Mouse (Mus musculus): ENCODE measurements at regions not wholly inside any gene's neighbourhood (a gene's known extent, or its start where the extent isn't known, plus 50 kb on each side); places are given as distances from the start of the nearest gene placed in this dataset.

DNA sequence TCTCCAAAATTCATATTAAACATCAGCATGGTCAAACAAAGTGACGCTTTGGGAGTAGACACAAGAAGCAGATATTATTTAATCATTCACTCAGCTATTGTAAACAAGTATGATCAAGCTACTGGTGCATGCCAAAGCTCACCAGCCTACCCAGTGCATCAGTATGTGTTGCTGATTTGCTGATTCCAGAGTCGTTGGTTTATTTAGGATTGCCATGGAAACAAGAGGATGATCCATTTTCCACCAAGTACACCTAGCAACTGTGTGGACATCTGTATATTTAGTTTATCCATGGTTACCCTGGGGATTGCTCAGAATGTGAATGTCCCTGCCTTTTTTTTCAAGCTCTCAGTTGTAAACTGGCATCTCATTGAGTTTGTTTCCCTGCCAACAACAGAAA, 481.9 kb upstream of the Gm11114 start:
- TF ChIP-seq POLR2A (IDR thresholded peaks at IDR 0.05; ENCODE audit: low read depth, low read length), result no peak
- no peak for TF ChIP-seq CTCF (IDR thresholded peaks at IDR 0.05; ENCODE audit: extremely low read depth, insufficient read depth, insufficient read length, insufficient replicate concordance)
- Histone ChIP-seq H3K27me3 (ENCODE audit: control insufficient read depth, insufficient read depth, low read length) (no peaks in the 10 kb centered on the region), H3K4me1 (ENCODE audit: control insufficient read depth, insufficient read depth, insufficient read length) (no peaks in the 10 kb centered on the region), H3K27ac (ENCODE audit: insufficient read depth, low read length) (no peak overlapping the region), H3K4me3 (ENCODE audit: extremely low read depth, insufficient read depth, insufficient read length) (no peak overlapping the region), H3K36me3 (ENCODE audit: control insufficient read depth, insufficient read depth, low read length) (no peaks in the 10 kb centered on the region)
- DNase-seq (ENCODE audit: low read depth in 1 of 2, low spot score in 2 of 2), result no peak
- WGBS, result 80% methylated on average over 2 of the region's 2 CpGs

- no peak for TF ChIP-seq CTCF (IDR thresholded peaks at IDR 0.05; ENCODE audit: extremely low read depth, insufficient read depth, insufficient read length, insufficient replicate concordance)
- no peak for TF ChIP-seq POLR2A (IDR thresholded peaks at IDR 0.05; ENCODE audit: low read depth, low read length)
- Histone ChIP-seq H3K27ac (ENCODE audit: insufficient read depth, low read length) (no peak overlapping the region), H3K27me3 (ENCODE audit: control insufficient read depth, insufficient read depth, low read length) (no peaks in the 10 kb centered on the region), H3K4me1 (ENCODE audit: control insufficient read depth, insufficient read depth, insufficient read length) (no peaks in the 10 kb centered on the region), H3K36me3 (ENCODE audit: control insufficient read depth, insufficient read depth, low read length) (no peaks in the 10 kb centered on the region), H3K4me3 (ENCODE audit: extremely low read depth, insufficient read depth, insufficient read length) (no peak overlapping the region)
- no peak for DNase-seq (ENCODE audit: low read depth in 1 of 2, low spot score in 2 of 2)
- WGBS, result 85% methylated on average over 1 of the region's 1 CpGs
Measured at GRCm38 (mm10) chr9:84837498-84837897, 475.1 kb upstream of the Gm11114 start.

GRCm38 (mm10) chr9:84844021-84844420, 468.6 kb upstream of the Gm11114 start:
- Histone ChIP-seq H3K4me1 (ENCODE audit: control insufficient read depth, insufficient read depth, insufficient read length) (no peaks in the 10 kb centered on the region), H3K27ac (ENCODE audit: insufficient read depth, low read length) (no peak overlapping the region), H3K27me3 (ENCODE audit: control insufficient read depth, insufficient read depth, low read length) (no peaks in the 10 kb centered on the region), H3K36me3 (ENCODE audit: control insufficient read depth, insufficient read depth, low read length) (no peaks in the 10 kb centered on the region), H3K4me3 (ENCODE audit: extremely low read depth, insufficient read depth, insufficient read length) (no peak overlapping the region)
- no peak for DNase-seq (ENCODE audit: low read depth in 1 of 2, low spot score in 2 of 2)
- TF ChIP-seq CTCF (IDR thresholded peaks at IDR 0.05; ENCODE audit: extremely low read depth, insufficient read depth, insufficient read length, insufficient replicate concordance) (no peak), POLR2A (IDR thresholded peaks at IDR 0.05; ENCODE audit: low read depth, low read length) (no peak)

- DNase-seq (ENCODE audit: low read depth in 1 of 2, low spot score in 2 of 2), result no peak
- H3K4me3 ChIP-seq (ENCODE audit: extremely low read depth, insufficient read depth, insufficient read length), result no peak overlapping the region
- 86% methylated on average over 6 of the region's 6 CpGs for WGBS
Measured at GRCm38 (mm10) chr9:84861600-84861999, 451.0 kb upstream of the Gm11114 start.

GRCm38 (mm10) chr9:84863431-84863830, 449.1 kb upstream of the Gm11114 start:
- no peaks in the 10 kb centered on the region for H3K36me3 ChIP-seq (ENCODE audit: control insufficient read depth, insufficient read depth, low read length)
- H3K27ac ChIP-seq (ENCODE audit: insufficient read depth, low read length), result no peak overlapping the region
- H3K4me1 ChIP-seq (ENCODE audit: control insufficient read depth, insufficient read depth, insufficient read length), result no peaks in the 10 kb centered on the region
- no peaks in the 10 kb centered on the region for H3K27me3 ChIP-seq (ENCODE audit: control insufficient read depth, insufficient read depth, low read length)
- 79% methylated on average over 5 of the region's 5 CpGs for WGBS
- TF ChIP-seq CTCF (IDR thresholded peaks at IDR 0.05; ENCODE audit: extremely low read depth, insufficient read depth, insufficient read length, insufficient replicate concordance) (no peak), POLR2A (IDR thresholded peaks at IDR 0.05; ENCODE audit: low read depth, low read length) (no peak)
- DNase-seq (ENCODE audit: low read depth in 1 of 2, low spot score in 2 of 2), result no peak
- H3K4me3 ChIP-seq (ENCODE audit: extremely low read depth, insufficient read depth, insufficient read length), result no peak overlapping the region

More at GRCm38 (mm10) chr9:84861600-84861999, 451.0 kb upstream of the Gm11114 start:
- no peaks in the 10 kb centered on the region for H3K36me3 ChIP-seq (ENCODE audit: control insufficient read depth, insufficient read depth, low read length)
- H3K27me3 ChIP-seq (ENCODE audit: control insufficient read depth, insufficient read depth, low read length), result no peaks in the 10 kb centered on the region
- TF ChIP-seq POLR2A (IDR thresholded peaks at IDR 0.05; ENCODE audit: low read depth, low read length) (no peak), CTCF (IDR thresholded peaks at IDR 0.05; ENCODE audit: extremely low read depth, insufficient read depth, insufficient read length, insufficient replicate concordance) (no peak)
- H3K27ac ChIP-seq (ENCODE audit: insufficient read depth, low read length), result no peak overlapping the region
- H3K4me1 ChIP-seq (ENCODE audit: control insufficient read depth, insufficient read depth, insufficient read length), result no peaks in the 10 kb centered on the region

- TF ChIP-seq CTCF (IDR thresholded peaks at IDR 0.05; ENCODE audit: extremely low read depth, insufficient read depth, insufficient read length, insufficient replicate concordance), result no peak
- no peak for TF ChIP-seq POLR2A (IDR thresholded peaks at IDR 0.05; ENCODE audit: low read depth, low read length)
- Histone ChIP-seq H3K4me3 (ENCODE audit: extremely low read depth, insufficient read depth, insufficient read length) (no peak overlapping the region), H3K36me3 (ENCODE audit: control insufficient read depth, insufficient read depth, low read length) (no peaks in the 10 kb centered on the region), H3K4me1 (ENCODE audit: control insufficient read depth, insufficient read depth, insufficient read length) (no peaks in the 10 kb centered on the region), H3K27ac (ENCODE audit: insufficient read depth, low read length) (no peak overlapping the region), H3K27me3 (ENCODE audit: control insufficient read depth, insufficient read depth, low read length) (no peaks in the 10 kb centered on the region)
- WGBS, result 68% methylated on average over 2 of the region's 2 CpGs
- no peak for DNase-seq (ENCODE audit: low read depth in 1 of 2, low spot score in 2 of 2)
Measured at GRCm38 (mm10) chr9:84894148-84894547, 418.4 kb upstream of the Gm11114 start.

DNA sequence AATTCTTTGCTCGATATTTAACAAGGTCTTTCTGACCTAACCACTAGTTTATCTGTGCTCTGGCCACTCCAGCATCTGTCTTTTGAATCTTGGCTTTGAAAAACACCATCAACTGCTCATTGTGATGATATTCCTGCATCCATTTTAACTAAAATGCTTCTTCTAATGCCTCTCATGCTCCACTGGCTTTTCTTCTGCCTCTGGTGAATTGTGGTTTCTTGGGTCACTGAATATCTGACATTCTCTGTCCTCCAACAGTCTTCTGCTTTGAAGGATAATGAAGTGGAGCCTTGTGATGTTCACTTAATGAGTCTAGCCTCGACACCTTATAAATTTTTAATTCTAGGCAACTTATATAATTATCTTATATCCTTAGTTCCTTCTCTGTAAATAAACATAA, 416.5 kb upstream of the Gm11114 start:
- Histone ChIP-seq H3K27me3 (ENCODE audit: control insufficient read depth, insufficient read depth, low read length) (no peaks in the 10 kb centered on the region), H3K36me3 (ENCODE audit: control insufficient read depth, insufficient read depth, low read length) (no peaks in the 10 kb centered on the region), H3K4me3 (ENCODE audit: extremely low read depth, insufficient read depth, insufficient read length) (no peak overlapping the region), H3K4me1 (ENCODE audit: control insufficient read depth, insufficient read depth, insufficient read length) (no peaks in the 10 kb centered on the region), H3K27ac (ENCODE audit: insufficient read depth, low read length) (no peak overlapping the region)
- DNase-seq (ENCODE audit: low read depth in 1 of 2, low spot score in 2 of 2), result no peak
- TF ChIP-seq CTCF (IDR thresholded peaks at IDR 0.05; ENCODE audit: extremely low read depth, insufficient read depth, insufficient read length, insufficient replicate concordance) (no peak), POLR2A (IDR thresholded peaks at IDR 0.05; ENCODE audit: low read depth, low read length) (no peak)
- 50% methylated on average over 2 of the region's 2 CpGs for WGBS

All from spleen, adult 2 months (tissue).